Mouse (Mus musculus): Measurements from ENCODE around the gene Gap43. TPM values are rescaled to one million over a fixed set of nuclear protein-coding genes. Genes with fewer than 3 reads are reported as not detected.
"Not testable (repeated sequence)": the region's sequence is repeated elsewhere in the genome, so short reads cannot be mapped to it uniquely, and the experiment has no call there.

The Gap43 gene
- polyA plus RNA-seq, 1 experiment, result 0.16 TPM

GRCm38 (mm10) chr16:42294481-42294880, 46.0 kb downstream of the Gap43 start:
- no peak for DNase-seq (ENCODE audit: low read depth)

- no peak for DNase-seq (ENCODE audit: low read depth)
Measured at GRCm38 (mm10) chr16:42294056-42294455, 46.4 kb downstream of the Gap43 start.

DNA sequence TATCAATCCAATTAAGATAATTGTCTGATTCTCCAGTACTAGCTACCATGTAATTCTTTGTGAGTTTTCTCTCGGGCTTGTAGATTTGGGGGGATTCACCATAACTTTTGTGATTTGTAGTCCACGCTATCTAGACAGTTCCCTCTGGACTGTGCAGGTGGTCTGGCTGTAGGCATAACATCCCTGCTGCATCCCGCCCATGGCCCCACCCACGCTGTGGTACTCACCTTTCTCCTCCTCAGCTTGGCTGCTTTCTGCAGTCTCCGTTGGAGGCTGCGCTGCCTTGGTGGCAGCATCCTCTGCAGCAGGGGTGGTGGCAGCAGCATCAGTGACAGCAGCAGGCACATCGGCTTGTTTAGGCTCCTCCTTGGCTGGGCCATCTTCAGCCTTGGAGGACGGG, 48.9 kb downstream of the Gap43 start:
- no peak for DNase-seq (ENCODE audit: low read depth)

DNA sequence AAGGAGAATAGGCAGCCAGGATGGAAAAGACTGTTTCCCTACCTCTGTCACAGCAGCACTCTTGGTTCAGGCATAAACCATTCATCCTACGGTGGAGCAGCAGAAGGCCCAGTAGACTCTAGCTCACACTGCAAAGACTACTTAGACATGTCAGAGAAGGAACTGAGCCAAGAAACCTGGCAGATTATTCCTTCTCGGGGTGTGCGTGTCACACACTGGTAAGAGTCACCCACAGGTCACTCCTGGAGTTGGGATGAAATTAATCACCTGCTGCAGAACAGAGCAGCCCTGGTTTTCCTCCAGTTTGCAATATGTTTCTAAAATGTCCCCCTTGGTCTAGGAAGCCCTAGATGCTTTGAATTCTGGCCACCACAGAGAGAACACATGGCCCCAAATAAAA, 56.4 kb downstream of the Gap43 start:
- no peak for DNase-seq (ENCODE audit: low read depth)

DNA sequence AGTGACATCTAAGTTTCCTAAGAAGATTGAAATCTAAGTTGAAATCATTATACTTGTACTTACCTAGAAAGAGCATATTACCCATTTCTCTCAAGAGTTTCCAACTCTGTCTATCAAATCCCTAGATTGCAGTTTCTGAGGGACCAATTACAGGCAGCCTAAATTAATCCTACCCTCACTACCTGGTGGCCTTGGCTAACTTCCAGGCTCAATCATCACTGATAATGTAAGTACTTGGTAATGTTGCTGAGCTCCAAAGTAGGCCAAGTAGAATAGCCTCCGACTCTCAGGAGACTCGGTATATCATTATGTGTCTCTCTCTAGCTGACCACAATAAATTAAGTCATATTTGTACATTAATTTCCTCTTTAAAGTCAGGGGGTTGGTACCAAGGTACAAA, 62.7 kb downstream of the Gap43 start:
- DNase-seq (ENCODE audit: low read depth), result no peak

DNA sequence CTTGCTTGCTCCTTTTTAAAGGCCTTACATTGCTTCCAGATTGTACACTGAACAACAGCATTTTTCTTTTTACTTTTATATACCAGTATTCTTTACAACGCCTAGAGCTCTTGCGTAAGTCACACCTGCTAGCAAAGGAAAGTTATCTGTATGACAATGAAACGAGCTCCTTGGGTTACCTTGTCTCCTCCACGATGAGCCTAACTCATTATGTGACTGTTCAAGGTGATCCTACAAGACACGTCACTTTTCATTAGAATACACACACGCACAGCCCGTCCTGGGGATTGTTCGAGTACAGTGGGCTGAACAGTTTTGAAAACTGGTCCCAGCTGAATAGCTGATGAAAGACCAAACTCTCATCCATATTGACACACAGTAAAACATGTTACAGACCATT, 63.2 kb downstream of the Gap43 start:
- DNase-seq (ENCODE audit: low read depth), result no peak

DNA sequence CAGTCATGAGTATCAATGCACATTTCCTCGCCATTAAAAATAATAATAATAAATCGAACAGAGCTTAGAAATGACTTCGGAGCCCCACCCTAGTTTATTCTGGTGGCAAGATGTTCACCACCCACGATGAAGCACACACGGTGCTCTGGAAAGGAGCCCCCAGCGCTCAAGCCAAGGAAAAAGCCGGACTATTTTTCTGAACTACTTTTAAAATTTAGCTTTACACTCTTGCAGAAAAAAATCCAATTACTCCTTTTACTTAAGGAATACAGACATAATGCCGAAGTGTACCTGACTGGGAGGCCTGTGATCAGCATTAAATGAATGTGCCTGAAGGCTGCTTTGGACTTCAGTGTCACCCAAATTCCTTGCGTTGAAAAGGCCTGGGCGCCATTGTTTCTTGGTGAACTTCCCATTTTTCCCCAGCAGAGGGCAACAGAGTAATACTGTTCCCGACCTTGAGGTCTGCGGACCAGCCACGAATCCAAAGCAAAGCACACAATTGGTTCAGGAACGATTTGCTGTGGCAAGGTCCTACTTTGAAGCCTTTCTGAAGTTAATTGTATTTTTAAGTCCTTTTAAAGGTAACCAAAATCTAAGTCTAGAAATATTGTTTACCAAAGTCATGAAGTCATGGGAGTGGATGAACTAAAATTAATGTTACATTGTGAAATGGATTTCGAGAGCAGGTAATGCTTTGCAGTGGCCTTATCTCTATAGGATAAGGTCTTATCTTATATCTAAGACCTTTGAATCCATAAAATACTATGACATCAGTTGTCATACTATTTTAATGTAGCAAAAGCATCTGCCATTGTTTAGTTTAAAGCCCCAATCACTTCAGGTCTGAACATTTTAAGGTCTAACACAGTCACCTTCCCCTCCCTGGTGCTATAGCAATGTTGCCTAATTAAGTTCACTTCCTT, 64.0 kb downstream of the Gap43 start:
- no peak for DNase-seq (ENCODE audit: low read depth)

DNA sequence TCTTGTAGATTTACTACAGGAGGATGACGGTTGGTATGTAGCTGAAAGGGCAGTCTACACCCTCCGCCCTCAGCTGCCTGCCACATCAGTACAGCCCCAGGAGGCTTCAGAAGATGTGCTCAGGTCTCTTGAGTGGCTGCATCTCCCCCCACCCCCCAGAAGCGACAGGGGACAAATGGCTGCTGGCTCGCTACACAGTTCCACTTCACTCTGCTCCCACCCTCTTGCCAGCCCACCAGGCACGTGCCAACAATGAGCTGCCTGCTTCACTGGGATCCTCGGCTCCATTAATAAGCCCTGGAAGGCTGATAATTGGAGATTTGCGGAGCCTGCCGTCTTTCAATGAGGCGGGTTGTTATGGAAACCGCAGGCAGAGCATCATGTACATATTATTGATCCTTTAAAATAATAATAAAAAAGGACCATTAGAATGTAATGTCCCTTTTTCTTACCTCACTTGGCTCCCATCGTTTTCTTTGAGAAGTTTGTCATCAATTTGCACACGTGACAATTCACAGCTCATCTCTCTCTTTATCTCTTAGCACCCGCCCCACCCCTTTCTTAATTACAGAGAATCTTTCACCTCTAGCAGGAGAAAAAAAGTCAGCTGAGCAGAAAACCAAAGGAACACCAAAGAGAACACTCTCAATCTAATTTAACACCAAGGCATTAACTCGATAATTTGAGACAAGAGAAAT, 64.8 kb downstream of the Gap43 start:
- DNase-seq (ENCODE audit: low read depth), result no peak

GRCm38 (mm10) chr16:42271213-42271612, 69.2 kb downstream of the Gap43 start:
- no peak for DNase-seq (ENCODE audit: low read depth)

DNA sequence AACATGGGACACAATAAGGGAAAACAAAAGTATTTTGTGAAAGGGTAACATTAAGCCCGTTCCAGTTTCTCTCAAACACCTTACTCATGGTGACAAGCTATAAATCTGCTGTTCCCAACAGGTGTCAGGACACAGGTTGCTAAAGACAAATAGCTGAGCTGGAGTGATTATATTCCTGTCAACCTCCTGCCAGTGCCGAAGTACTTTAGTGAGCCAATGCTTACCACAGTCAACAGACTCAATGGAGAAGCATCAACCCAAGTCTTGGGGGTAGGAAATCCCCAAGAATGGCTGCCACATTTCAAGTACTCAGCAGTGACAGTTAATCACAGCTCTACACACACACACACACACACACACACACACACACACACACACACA, 70.9 kb downstream of the Gap43 start:
- no peak for DNase-seq (ENCODE audit: low read depth)

DNA sequence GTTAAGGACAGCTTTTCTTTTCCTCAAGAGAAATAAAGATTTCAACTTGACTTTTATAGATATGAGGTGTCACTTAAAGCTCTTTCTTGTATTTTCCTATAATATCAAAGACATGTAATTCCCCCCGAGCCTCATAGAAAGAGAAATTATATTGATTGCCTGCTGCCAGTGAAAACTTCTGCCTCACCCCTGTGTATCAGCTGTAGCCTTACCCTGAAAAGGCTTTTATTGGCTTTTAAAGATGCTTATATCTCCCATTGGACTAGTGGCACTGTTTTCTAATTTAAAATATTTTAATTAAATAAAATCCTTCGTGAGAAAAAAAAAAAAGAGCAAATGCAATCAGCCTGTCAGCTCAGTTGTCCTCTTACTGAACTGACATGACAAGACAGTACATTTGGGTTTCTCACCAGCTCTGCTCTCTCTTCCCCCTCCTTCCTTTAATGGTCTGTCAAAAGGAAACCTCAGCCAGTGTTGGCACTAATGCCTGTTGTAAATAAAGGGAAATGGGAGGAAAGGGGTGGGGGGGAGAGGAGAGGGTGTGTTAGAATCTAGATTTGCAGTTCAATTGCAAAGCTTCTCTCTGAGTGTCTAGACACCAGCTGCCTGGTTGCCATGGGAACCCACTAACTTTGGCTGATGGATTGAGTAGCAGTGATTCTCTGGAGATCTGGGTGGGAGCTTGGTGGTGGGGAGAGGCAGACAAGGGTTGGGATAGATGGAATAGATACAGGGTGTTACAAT, 71.4 kb downstream of the Gap43 start:
- DNase-seq (ENCODE audit: low read depth), result no peak

DNA sequence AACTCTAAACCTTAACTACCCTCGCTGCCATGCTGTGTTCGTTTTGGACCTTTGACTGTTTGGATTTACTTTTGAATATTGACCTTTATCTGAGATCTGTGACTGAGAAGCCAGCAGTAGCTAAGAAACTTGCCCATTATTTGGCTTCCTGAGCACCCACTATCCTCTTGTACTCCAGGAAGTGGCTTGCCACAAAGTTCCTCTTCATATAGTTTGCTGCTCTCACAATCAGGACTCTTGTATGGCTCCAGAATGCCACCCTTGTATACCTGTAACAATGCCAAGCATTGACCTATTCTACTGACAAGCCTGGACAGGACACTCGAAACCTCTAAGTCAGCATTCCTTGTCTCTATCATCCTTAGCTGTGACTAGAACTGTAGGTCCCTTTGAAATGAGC, 75.3 kb downstream of the Gap43 start:
- DNase-seq (ENCODE audit: low read depth), result no peak

DNA sequence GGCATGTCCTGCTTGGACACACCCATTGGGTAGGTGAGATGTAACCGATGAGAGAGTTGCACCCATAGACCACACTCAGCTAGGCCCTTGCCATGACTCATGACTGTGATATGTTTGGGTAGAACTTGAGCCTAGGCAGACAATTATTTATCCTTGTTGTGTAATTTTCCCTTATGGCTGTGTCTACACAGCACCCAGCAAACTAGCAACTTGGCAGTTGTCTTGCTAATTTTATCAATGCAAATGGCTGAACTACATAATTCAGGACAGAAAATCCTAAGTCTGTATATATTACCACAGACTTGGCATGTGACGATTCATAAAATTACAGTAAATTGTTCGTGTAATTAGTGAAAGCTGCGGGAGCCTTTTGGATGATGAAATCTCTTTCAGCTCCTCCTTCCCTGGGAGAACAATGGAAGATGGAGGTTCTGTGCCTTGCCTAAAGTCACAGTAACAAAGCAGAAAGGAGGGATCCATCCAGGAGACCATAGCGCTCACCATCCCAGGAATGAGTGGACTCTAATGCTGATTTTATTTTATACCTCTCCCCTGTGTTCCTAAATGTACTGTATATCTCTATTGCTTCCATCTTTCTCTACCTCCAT, 77.4 kb downstream of the Gap43 start:
- DNase-seq (ENCODE audit: low read depth), result no peak

GRCm38 (mm10) chr16:42255693-42256092, 84.8 kb downstream of the Gap43 start:
- no peak for DNase-seq (ENCODE audit: low read depth)

GRCm38 (mm10) chr16:42255222-42255621, 85.2 kb downstream of the Gap43 start:
- no peak for DNase-seq (ENCODE audit: low read depth)

DNA sequence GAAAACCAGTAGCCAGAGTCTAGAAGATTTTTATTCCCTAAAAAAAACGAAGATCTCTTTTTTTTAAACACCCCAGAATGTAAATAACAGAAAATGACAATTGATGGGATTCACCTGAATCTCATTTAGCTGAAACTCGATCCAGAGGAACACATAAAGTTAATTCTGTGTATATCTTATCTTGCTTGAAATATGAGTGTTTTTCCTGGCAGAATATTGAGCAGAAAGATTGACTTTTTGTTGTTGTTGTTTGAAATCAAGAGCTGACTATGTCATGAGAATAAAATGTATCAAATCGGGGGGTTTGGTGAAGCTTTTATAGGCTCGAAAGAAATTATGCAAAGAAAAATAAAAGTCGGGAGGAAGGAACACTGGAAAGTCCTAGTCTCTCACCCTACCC, 88.2 kb downstream of the Gap43 start:
- no peak for DNase-seq (ENCODE audit: low read depth)

- DNase-seq (ENCODE audit: low read depth), result not testable (repeated sequence)
Measured at GRCm38 (mm10) chr16:42244121-42244520, 96.3 kb downstream of the Gap43 start.

- no peak for DNase-seq (ENCODE audit: low read depth)
Measured at GRCm38 (mm10) chr16:42231306-42231705, 109.1 kb downstream of the Gap43 start.
